Mouse (Mus musculus) thymus, postnatal 4 days (tissue): ENCODE data around the gene Slc16a10.
"Not testable (repeated sequence)": the region's sequence is repeated elsewhere in the genome, so short reads cannot be mapped to it uniquely, and the experiment has no call there.

ENCODE experiments used
- DNase-seq: peaks from one replicate; pipeline ENCODE4 v3.0.0; 2021

Slc16a10 gene

DNA sequence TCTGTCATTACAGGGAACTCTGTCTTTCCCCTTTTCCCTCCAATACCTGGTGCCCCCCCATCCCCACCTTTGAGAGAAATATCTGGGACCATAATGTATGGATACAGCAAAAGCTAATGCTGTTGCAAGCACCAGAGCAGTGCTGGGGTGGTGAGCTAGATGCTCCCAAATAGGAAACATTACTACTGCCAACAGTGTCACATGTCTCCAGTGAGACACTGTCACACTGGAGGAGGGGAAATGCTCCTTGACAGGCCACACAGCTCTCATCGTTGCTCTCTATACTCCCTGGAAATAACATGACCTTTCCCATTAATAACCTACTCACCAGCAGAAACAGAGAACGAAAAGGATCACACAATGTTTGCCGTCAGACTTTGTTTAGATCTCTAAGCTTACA, 122.6 kb downstream of the Slc16a10 start:
- no peak for DNase-seq

DNA sequence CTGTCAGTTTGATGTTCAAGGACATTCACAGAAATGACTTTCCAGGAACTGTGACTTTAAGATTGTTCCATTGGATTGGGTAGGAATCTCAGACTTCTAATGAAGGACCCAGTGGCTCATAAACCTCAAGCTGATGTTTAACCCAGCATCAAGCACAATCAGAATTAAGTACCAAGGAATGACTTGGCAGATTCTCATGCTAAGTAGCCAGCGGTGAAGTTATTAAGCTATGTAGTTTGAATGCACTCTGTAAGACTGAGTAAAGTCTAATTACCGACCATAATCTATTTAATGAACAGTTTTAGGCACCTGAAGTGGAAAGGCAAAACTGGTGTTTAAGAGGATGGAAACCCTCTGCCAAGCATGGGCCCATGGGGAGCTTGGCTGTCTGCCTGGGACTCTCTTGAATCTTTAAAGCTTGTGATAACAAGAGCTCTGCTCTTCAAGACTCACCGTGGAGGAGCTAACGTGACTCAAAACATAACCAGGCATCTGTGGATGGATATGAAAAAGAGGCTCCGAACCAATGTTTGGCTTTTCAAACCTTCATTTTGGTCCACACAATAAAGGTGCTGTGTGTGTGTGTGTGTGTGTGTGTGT, 123.7 kb downstream of the Slc16a10 start:
- DNase-seq: no peak

DNA sequence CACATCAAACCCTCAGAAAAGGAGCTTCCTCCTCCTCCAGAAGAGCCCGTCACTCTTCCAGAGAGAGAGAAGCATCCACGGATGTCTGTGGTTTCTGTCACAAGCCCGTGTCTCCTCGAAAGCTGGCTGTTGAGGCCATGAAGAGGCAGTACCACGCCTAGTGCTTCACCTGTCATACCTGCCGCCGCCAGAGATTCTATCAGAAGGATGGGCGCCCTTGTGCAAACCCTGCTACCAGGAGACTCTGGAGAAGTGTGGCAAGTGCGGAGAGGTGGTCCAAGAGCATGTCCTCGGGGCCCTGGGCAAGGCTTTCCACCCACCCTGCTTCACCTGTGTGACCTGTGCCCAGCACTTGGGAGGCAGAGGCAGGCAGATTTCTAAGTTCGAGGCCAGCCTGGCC, 132.5 kb downstream of the Slc16a10 start:
- no peak for DNase-seq

DNA sequence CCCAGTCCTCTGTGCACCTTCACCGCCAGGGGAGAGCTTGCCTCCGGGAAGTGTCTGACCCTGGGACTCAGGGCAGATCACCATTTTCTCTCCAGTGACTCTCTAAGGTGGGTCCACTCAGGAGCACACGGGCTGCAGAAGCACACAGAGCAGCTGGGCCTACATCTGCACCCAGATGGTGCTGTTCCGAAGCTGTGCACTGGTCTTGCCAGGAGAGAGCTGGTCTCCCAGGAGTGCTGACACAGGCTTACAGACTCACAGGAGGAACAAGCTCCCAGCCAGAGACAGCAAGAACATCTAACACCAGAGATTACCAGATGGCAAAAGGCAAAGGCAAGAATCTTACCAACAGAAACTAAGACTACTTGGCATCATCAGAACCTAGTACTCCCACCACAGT, 133.2 kb downstream of the Slc16a10 start:
- not testable (repeated sequence) for DNase-seq

DNA sequence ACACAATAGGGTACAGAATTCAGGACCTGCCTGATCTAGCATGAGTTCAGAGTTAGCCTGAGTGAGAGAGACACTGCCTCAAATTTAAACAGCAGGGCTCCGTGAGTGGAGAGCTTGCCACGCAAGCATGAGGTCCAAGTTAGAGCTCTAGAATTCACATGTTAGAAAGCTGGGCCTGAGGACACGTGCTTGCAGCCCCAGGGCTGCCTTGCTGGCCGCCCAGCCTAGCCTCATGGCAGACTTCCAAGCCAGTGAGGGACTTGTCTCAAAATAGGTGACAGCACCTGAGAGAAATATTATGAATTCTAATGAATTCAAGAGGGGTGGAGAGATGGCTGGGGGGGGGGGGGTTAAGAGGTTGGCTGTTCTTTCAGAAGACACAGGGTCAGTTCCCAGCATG, 134.1 kb downstream of the Slc16a10 start:
- DNase-seq: no peak

DNA sequence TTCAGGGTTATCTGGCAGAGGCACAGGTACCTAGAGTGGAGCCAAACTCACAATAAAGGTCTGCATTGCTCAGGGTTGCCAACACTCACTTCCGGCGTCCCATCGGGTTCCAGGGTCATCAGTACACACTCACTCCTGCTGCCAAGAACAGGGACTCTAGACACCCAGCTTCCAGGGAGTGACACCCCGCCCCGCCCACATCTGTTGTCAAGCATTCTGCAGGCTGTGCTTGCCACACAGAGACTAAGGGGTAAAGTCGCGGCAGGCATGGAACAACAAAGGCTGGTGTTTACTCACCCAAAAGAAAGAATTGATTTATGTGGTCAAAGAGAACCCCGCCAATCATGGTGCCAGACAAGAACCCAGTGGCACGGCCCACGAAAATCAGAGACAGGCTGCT, 135.1 kb downstream of the Slc16a10 start:
- peak; percentile 32 for DNase-seq

DNA sequence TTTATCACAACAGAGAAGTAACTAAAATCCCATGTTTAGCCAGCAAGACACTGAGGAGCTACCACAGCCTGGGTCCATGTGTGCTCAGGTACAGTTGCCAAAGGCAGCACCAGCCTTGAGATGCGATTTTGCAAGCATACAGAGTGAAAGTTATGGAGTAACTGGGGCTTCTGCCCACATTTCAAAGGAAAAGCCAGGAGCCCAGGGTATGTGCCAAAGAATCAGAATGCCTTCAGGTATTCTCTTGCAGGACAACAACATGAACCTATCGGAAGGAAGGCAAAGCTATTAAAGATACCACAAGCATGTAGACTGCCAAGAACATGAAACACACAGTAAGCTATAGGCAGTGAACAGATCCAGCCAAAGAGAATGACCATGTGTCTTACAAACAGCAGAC, 141.3 kb downstream of the Slc16a10 start:
- no peak for DNase-seq

DNA sequence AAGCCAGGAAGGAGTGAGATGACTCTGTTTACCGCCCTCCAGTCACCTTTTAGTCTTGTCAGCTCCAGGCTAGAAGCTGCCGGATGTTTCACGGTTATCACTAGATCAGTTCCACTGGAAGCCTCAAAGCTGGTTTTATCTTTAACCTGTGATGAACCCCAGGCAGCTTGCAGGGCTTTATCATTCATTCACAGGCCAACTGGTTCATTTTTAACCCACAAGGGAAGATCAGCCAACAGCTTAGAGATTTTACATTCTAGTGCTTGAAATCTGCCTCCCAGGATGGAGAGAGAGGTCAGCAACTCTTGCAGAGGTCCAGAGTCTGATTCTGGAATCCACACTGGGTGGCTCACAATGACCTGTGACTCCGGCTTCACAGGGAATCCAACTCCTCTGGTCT, 150.9 kb downstream of the Slc16a10 start:
- DNase-seq: peak; percentile 49

DNA sequence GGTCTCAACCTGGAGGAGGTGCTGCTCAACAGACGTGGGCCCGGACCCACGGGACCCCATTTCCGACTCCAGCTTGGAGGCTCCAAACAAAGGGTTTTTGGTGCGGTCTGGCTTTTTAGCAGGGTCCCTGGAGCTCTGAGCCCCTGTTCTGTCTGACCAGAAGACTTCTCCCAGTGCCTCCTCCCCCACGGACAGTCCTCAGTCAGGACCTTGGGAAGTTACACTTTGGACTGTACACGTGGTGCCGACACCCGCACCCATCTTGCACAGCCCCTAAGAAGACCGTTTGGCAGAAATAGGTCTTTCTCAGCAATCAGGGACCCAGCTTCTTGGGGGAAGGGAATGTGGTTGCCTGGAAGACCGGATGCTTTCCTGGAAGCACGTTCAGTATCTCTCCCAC, 155.6 kb downstream of the Slc16a10 start, which contains the start of gene Mfsd4b5:
Gene Mfsd4b5, minus strand, starts transcription at position 181 of the 400 bp plus-strand sequence.
- no peak for DNase-seq
